Mouse (Mus musculus): ENCODE results near the gene Psg28.
"Not testable (repeated sequence)": the region's sequence is repeated elsewhere in the genome, so short reads cannot be mapped to it uniquely, and the experiment has no call there.

Psg28 gene

DNA sequence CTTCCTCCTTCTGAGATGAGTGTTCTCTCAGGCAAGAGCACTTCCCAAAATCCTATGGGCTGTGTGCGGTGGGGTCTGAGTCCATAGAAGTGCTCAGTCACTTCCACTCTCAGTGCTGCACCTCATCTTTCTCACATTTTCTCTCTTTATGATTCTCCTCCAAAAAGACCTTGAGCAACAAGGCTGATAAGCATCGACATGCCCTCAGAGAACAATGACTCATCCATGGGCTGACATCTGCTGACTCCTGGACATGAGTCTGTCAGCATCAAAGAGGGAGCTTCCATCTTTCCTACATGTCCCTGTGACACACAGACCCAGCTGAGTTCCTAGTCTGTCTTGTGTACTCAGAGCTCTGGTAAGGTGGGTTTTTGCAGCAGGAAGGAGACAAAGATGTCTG, at the start of gene Psg28:
Gene Psg28 (minus strand): TSS at position 101 of the 400 bp plus-strand sequence.
- not testable (repeated sequence) for DNase-seq (ENCODE audit: low spot score in 2 of 2)

DNA sequence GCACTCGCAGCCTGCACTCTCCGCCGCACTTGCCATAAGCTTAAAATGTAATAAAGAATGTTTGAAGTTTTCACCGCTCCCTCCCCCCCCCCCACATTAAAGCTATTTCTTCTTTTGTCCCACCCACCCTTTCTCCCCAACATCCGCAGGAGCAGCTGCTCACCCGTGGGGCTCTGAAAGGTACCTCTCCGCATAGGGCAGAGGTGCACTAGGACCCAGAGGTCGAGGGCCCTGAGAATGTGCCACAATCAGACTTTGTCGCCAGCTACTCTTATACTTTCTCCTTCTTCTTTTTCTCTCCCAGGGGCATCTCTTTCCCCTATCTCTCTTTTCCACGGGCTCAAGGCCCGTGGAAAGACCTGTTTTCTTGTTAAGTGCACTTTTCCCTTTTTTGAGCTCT, 28.4 kb downstream of the Psg28 start:
- DNase-seq (ENCODE audit: low spot score in 2 of 2) = no peak

DNA sequence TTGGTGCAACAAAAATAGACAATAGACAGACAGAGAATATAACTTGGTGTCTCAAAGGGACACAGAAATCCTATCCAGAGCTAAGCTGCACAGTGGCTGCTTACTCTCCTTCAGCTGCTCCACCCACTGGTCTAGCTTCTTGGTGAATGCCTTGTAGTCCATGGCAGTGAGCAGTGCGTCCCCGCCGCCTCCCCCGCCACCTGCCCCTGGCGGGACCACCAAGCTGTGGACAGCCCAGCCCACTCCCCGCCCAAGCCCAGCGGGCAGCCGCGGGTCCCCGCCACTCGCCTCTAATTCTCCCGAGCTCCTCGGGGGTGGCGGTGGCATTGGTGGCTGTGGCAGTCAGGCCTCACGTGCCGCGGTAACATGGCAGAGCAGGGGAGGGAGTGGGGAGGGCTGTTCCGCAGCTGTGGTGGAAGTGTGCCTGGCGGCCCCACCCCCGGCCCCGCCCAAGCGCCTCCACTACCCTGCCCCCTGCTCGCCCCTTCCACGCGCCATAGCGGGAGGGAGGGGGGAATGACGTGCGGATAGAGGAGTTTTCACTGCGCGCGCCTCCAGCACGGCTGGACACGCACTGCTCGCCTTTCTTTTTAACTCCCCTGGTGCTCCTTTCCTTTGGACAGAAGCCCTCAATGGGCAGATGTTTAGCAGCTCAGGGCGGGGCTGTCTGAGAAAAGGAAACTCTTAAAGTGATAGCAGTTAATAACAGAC, 29.2 kb downstream of the Psg28 start:
- no peak for DNase-seq (ENCODE audit: low spot score in 2 of 2)

DNA sequence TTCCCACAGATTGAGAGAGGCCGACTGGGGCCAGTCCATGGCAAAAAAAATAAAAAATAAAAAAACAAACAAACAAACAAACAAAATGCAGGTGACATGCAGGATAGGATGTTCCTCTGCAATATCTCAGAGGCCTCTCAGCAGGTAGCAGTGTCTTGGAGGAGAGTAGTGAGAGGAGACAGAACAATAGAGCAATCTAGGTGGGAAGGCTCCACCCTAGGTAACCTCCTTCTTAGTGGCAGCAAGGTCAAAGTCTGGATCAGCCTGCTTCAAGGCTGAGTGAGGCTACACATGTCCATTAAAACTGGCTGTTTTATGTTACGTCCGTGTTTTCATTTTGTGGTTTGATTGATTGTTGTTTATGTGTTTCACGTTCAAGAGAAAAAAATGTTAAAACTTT, 40.4 kb downstream of the Psg28 start:
- DNase-seq (ENCODE audit: low spot score in 2 of 2) = not testable (repeated sequence)

DNA sequence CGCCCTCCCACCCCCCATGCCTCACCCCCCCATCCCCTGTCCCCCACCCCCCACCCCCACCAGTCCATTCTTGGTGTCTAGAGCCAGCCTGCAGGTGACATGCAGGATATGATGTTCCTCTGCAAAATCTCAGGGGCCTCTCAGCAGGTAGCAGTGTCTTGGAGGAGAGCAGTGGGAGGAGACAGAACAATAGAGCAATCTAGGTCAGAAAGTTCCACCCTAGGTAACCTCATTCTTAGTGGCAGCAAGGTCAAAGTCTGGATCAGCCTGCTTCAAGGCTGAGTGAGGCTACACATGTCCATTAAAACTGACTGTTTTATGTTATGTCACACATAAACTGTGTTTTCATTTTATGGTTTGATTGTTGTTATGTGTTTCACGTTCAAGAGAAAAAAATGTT, 53.5 kb downstream of the Psg28 start:
- DNase-seq (ENCODE audit: low spot score in 2 of 2) = no peak

All from cerebellum, postnatal 4 days (tissue).